Mouse (Mus musculus): Measurements from ENCODE around the gene Il1rap. TPM values are rescaled to one million over a fixed set of nuclear protein-coding genes. Genes with fewer than 3 reads are reported as not detected.

Gene Il1rap
- polyA plus RNA-seq, 1 experiment from 2014 or later, result 8.1 TPM

GRCm38 (mm10) chr16:26581913-26582376, 441 bp downstream of the Il1rap start:
- H3K4me1 ChIP-seq, result peaks cover 10% of the 10 kb centered on the region
- H3K27me3 ChIP-seq, result peaks cover 11% of the 10 kb centered on the region; the same call in 1 of the 2 replicates
- H3K9me3 ChIP-seq, result no peaks in the 10 kb centered on the region
- peak overlapping the region; percentile 77 for H3K4me2 ChIP-seq (replicated peaks)
- H3K9ac ChIP-seq, result peak overlapping the region; percentile 73
- H3K36me3 ChIP-seq, result no peaks in the 10 kb centered on the region
- peak; percentile 76 for ATAC-seq (ENCODE audit: low FRiP score, low read depth)
- H3K27ac ChIP-seq, result no peak overlapping the region
- WGBS, result under 1% methylated on average over 16 of the region's 16 CpGs
- peak overlapping the region; percentile 68 for H3K4me3 ChIP-seq

- 88% methylated on average over 5 of the region's 5 CpGs for WGBS
- Histone ChIP-seq H3K36me3 (no peaks in the 10 kb centered on the region), H3K9me3 (no peaks in the 10 kb centered on the region), H3K27ac (no peak overlapping the region), H3K4me1 (peaks cover 10% of the 10 kb centered on the region), H3K9ac (no peak overlapping the region), H3K4me3 (no peak overlapping the region), H3K4me2 (replicated peaks) (no peak overlapping the region), H3K27me3 (peaks cover 3% of the 10 kb centered on the region; the same call in 1 of the 2 replicates)
- no peak for ATAC-seq (ENCODE audit: low FRiP score, low read depth)
These were observed 4.3 kb downstream of the Il1rap start for GRCm38 (mm10) chr16:26585806-26586205.

- Histone ChIP-seq H3K9me3 (no peaks in the 10 kb centered on the region), H3K4me2 (replicated peaks) (no peak overlapping the region), H3K36me3 (no peaks in the 10 kb centered on the region), H3K27ac (no peak overlapping the region), H3K4me3 (no peak overlapping the region), H3K4me1 (peaks cover 7% of the 10 kb centered on the region; the same call in 1 of the 2 replicates), H3K27me3 (no peaks in the 10 kb centered on the region), H3K9ac (no peak overlapping the region)
- ATAC-seq (ENCODE audit: low FRiP score, low read depth), result no peak
- 50% methylated on average over 4 of the region's 4 CpGs for WGBS
These were observed 9.5 kb downstream of the Il1rap start for GRCm38 (mm10) chr16:26590897-26591570.

GRCm38 (mm10) chr16:26596440-26596839, 14.9 kb downstream of the Il1rap start:
- Histone ChIP-seq H3K9me3 (no peaks in the 10 kb centered on the region), H3K4me1 (peaks cover 25% of the 10 kb centered on the region), H3K27me3 (no peaks in the 10 kb centered on the region), H3K4me3 (no peak overlapping the region), H3K27ac (no peak overlapping the region), H3K4me2 (replicated peaks) (0 out of 2 replicates have a peak overlapping the region, but pooled peaks have one; percentile 32), H3K36me3 (no peaks in the 10 kb centered on the region), H3K9ac (no peak overlapping the region)
- WGBS, result 32% methylated on average over 7 of the region's 7 CpGs
- no peak for ATAC-seq (ENCODE audit: low FRiP score, low read depth)

GRCm38 (mm10) chr16:26597307-26597706, 15.8 kb downstream of the Il1rap start:
- H3K9me3 ChIP-seq, result no peaks in the 10 kb centered on the region
- H3K4me2 ChIP-seq (replicated peaks), result no peak overlapping the region
- no peak overlapping the region for H3K4me3 ChIP-seq
- WGBS, result 42% methylated on average over 7 of the region's 7 CpGs
- H3K27ac ChIP-seq, result no peak overlapping the region
- H3K9ac ChIP-seq, result no peak overlapping the region
- H3K4me1 ChIP-seq, result peaks cover 25% of the 10 kb centered on the region
- no peaks in the 10 kb centered on the region for H3K27me3 ChIP-seq
- no peaks in the 10 kb centered on the region for H3K36me3 ChIP-seq
- no peak for ATAC-seq (ENCODE audit: low FRiP score, low read depth)

- WGBS, result 73% methylated on average over 5 of the region's 5 CpGs
- no peak overlapping the region for H3K4me2 ChIP-seq (replicated peaks)
- H3K36me3 ChIP-seq, result no peaks in the 10 kb centered on the region
- no peak overlapping the region for H3K27ac ChIP-seq
- H3K27me3 ChIP-seq, result no peaks in the 10 kb centered on the region
- ATAC-seq (ENCODE audit: low FRiP score, low read depth), result no peak
- no peak overlapping the region for H3K4me3 ChIP-seq
- peaks cover 25% of the 10 kb centered on the region for H3K4me1 ChIP-seq
- no peaks in the 10 kb centered on the region for H3K9me3 ChIP-seq
- no peak overlapping the region for H3K9ac ChIP-seq
These were observed 17.1 kb downstream of the Il1rap start for GRCm38 (mm10) chr16:26598591-26598990.

- Histone ChIP-seq H3K4me3 (no peak overlapping the region), H3K4me2 (replicated peaks) (no peak overlapping the region), H3K9ac (no peak overlapping the region), H3K9me3 (no peaks in the 10 kb centered on the region), H3K27ac (no peak overlapping the region), H3K36me3 (no peaks in the 10 kb centered on the region), H3K27me3 (no peaks in the 10 kb centered on the region), H3K4me1 (peaks cover 14% of the 10 kb centered on the region)
- 88% methylated on average over 1 of the region's 1 CpGs for WGBS
- no peak for ATAC-seq (ENCODE audit: low FRiP score, low read depth)
These were observed 20.0 kb downstream of the Il1rap start for GRCm38 (mm10) chr16:26601482-26601881.

GRCm38 (mm10) chr16:26604621-26605020, 23.1 kb downstream of the Il1rap start:
- Histone ChIP-seq H3K4me1 (no peaks in the 10 kb centered on the region), H3K36me3 (no peaks in the 10 kb centered on the region), H3K4me2 (replicated peaks) (no peak overlapping the region), H3K27me3 (no peaks in the 10 kb centered on the region), H3K9ac (no peak overlapping the region), H3K27ac (no peak overlapping the region), H3K9me3 (no peaks in the 10 kb centered on the region), H3K4me3 (no peak overlapping the region)
- 85% methylated on average over 3 of the region's 3 CpGs for WGBS
- no peak for ATAC-seq (ENCODE audit: low FRiP score, low read depth)

GRCm38 (mm10) chr16:26608003-26608402, 26.5 kb downstream of the Il1rap start:
- no peaks in the 10 kb centered on the region for H3K4me1 ChIP-seq
- no peak for ATAC-seq (ENCODE audit: low FRiP score, low read depth)
- no peaks in the 10 kb centered on the region for H3K36me3 ChIP-seq
- no peak overlapping the region for H3K4me2 ChIP-seq (replicated peaks)
- H3K4me3 ChIP-seq, result no peak overlapping the region
- no peaks in the 10 kb centered on the region for H3K9me3 ChIP-seq
- no peak overlapping the region for H3K27ac ChIP-seq
- 96% methylated on average over 2 of the region's 2 CpGs for WGBS
- H3K9ac ChIP-seq, result no peak overlapping the region
- H3K27me3 ChIP-seq, result no peaks in the 10 kb centered on the region

GRCm38 (mm10) chr16:26610508-26610907, 29.0 kb downstream of the Il1rap start:
- no peak overlapping the region for H3K27ac ChIP-seq
- ATAC-seq (ENCODE audit: low FRiP score, low read depth), result no peak
- no peaks in the 10 kb centered on the region for H3K27me3 ChIP-seq
- H3K4me3 ChIP-seq, result no peak overlapping the region
- H3K4me1 ChIP-seq, result no peaks in the 10 kb centered on the region
- H3K9me3 ChIP-seq, result no peaks in the 10 kb centered on the region
- WGBS, result 75% methylated on average over 1 of the region's 1 CpGs
- no peak overlapping the region for H3K9ac ChIP-seq
- no peak overlapping the region for H3K4me2 ChIP-seq (replicated peaks)
- H3K36me3 ChIP-seq, result no peaks in the 10 kb centered on the region

GRCm38 (mm10) chr16:26612499-26613220, 31.2 kb downstream of the Il1rap start:
- WGBS, result 86% methylated on average over 10 of the region's 10 CpGs
- no peak overlapping the region for H3K27ac ChIP-seq

GRCm38 (mm10) chr16:26623141-26623540, 41.6 kb downstream of the Il1rap start:
- Histone ChIP-seq H3K9ac (no peak overlapping the region), H3K4me3 (no peak overlapping the region), H3K36me3 (no peaks in the 10 kb centered on the region), H3K27ac (no peak overlapping the region), H3K27me3 (no peaks in the 10 kb centered on the region), H3K4me1 (no peaks in the 10 kb centered on the region), H3K4me2 (replicated peaks) (no peak overlapping the region), H3K9me3 (no peaks in the 10 kb centered on the region)
- 57% methylated on average over 1 of the region's 1 CpGs for WGBS
- peak; percentile 40; the same call in 1 of the 2 replicates for ATAC-seq (ENCODE audit: low FRiP score, low read depth)

More at GRCm38 (mm10) chr16:26612499-26613220, 31.2 kb downstream of the Il1rap start:
- no peaks in the 10 kb centered on the region for H3K9me3 ChIP-seq
- no peak overlapping the region for H3K4me2 ChIP-seq (replicated peaks)
- ATAC-seq (ENCODE audit: low FRiP score, low read depth), result no peak
- H3K27me3 ChIP-seq, result no peaks in the 10 kb centered on the region
- H3K4me3 ChIP-seq, result no peak overlapping the region
- H3K9ac ChIP-seq, result no peak overlapping the region
- H3K36me3 ChIP-seq, result no peaks in the 10 kb centered on the region
- H3K4me1 ChIP-seq, result no peaks in the 10 kb centered on the region

All from limb, embryonic 13.5 days (tissue).